Mouse (Mus musculus) right cerebral cortex, postnatal 25 days (tissue): ENCODE measurements around the gene Chrm3.
A peak's percentile ranks its signal among the peaks of the same experiment; 100 is the strongest.

ENCODE experiments used
- DNase-seq: peaks from one replicate; pipeline ENCODE4 v3.0.0; 2022

Gene Chrm3

DNA sequence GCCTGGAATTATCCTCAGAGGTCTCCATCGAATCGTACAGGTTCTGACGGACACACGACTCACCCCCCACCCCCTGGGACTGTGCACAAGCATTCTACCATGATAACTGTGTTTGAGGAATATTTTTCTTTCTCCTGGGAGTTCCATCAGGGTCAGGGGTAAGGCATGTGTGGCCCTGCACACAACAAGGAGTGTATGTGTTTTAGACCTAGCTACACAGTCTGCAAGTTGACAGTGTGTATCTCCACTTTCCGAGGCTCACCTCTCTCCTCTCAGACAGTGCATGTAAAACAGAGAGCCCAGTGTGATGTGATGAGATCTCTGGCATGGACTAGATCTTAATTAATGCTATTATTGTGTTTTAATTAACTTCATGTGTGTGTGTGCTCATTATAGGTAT is 472.4 kb downstream of the Chrm3 start:
- no peak for DNase-seq

DNA sequence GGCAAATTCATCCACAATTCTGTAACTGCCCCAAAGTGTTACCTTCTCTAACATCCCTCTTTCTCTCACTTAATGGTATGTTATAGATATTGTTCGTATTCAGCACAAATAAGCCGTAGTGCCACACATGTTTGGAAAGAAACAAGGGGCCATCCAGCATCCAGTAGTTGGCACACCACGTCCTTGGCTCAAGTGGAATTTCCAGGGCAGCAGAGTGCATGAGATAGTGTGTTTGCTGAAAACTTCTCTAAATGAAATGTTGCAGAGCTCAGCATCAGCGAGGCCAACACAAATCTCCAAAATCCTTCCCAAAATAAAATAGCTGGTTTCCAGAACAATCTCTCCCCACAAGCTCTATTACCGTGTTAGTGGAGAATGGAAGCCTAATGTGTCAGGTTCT is 473.4 kb downstream of the Chrm3 start:
- DNase-seq = no peak

DNA sequence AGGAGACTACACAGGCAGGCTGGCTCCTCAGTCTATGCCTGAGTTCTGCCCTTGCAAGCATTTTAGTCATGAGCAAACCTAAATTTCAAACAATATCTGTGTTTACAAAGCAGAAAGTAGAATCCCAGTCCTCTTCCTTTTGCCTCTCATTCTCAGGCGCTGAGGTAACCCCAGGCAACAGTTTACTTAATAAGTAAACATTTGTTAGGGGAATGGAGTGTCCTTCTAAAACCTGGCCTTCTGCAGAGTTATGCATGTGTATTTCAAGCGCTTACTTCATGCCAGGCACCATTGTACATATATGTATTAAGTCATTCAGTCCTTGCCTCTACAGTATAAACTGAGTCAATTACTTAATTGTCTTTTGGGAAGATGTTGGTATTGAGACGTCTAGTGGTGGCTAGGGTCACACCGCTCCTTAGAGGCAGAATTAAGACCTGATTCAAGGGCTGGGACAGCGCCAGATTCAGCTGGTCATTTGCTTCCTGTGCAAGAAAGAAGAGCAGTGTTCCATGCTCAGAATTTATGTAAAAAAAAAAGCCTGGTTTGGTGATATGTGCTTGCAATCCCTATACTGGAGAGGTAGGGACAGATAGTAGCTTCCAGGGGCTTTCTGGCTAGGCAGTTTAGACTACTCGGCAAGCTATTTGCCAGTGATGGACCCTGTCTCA is 474.0 kb downstream of the Chrm3 start:
- DNase-seq = no peak

DNA sequence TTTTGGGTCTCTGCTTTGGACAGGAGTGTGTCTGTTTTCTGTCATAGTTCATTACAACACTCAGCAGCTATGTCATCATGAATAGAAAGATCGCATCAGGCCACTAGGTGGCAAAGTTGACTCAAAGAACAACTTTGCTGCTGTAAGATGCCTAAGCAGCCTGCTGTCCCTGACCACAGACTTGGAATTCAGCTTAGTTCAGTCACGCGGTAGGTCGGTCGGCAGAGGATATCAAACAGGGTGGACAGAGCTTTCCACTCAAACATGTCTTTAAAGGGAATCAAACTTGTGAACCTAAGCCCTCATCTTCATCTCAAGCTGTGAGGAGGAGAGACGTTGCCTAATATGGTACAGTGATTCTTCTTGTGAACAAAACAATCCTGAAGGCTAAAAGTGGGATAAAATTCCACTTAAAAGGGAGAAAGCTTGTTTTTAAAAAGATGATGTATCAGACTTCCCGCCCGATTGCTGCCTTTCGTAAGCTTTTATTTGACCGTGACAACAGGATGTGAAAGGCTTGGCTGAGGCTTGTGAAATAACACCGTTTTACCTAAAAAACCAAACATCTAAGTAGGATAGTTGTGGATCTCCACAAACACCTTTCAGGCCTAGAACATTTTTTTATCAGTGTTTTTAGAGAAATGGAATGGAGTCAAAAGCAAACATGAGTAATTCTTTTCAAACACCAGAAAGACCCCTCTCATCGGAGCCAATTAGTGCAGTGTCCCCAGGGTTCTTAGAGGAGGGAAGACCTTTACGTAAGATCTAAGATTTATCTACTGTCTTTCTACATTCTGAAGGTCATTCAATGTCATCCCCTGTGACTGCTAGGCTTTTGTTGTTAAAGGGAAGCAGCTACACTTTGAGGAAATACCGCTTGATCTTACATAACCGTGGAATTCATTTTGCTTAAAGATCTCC is 478.0 kb downstream of the Chrm3 start:
- DNase-seq = peak; percentile 72

DNA sequence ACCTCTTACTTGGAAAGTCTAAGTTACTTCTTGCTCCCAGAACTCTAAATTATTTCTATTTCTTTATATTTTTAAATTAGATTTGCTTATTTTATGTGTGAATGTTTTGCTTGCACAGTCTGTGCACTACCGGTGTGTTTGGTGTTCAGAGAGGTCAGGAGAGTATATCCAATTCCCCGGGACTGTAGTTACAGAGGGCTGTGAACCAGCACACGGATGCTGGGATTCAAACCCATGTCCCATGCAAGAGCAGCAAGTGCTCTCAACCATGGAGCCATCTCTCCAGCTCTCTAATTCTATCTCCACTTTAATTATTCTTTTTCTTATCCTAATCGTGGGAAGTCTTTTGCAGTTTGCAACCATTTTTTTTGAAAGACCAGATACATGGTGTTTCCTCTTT is 478.7 kb downstream of the Chrm3 start:
- DNase-seq = no peak

DNA sequence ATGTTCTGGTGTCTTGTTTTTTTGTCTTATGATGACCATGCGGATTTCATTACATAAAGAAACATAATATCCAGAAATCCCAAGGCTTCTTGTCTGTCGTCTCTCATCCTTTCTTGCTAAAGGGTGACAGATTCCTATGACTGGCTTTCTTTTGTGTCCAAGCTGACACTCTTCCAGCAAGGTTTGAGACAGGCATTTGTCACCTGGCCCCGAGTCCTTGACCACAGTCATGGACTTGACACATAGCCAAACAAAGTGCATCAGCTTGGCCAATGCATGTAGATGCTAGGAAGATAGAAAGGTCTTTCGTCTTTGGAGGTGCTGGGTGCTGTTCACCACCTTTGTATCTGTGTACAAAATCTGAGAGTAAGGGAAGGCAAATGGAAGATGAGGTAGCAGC is 480.2 kb downstream of the Chrm3 start:
- DNase-seq = no peak

DNA sequence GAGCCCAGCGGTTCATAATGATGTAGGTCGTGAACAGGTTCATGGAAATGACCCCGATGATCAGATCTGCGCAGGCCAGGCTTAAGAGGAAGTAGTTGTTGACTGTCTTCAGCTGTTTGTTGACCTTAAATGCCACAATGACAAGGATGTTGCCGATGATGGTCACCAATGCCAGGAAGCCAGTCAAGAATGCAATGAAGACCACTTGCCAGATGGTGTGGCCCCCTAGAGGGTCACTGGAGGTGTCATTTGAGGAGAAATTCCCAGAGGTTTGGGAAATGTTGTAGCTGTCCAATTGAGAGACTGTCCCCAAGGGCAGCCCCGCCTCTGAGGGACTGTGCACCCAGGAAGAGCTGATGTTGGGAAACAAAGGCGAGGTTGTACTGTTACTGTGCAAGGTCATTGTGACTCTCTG is 482.0 kb downstream of the Chrm3 start:
- no peak for DNase-seq

DNA sequence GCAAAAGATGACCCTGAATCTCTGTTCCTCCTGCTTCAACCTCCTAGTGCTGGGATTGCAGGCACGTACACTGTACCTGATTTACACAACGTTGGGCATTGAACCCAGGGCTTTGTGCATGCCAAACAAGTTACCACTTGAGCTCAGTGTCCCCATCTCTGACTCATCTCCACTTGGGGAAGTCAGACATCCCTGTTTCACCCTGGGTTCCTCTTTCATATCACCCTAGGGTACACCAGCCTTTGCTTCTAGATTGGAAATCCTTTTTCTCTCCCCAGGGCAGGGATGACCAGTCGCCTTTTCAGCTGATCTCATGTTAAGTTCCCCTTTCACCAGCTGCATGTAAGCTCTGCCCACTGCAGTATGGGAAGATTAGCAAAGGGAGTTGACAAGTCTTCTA is 487.3 kb downstream of the Chrm3 start:
- DNase-seq = no peak

DNA sequence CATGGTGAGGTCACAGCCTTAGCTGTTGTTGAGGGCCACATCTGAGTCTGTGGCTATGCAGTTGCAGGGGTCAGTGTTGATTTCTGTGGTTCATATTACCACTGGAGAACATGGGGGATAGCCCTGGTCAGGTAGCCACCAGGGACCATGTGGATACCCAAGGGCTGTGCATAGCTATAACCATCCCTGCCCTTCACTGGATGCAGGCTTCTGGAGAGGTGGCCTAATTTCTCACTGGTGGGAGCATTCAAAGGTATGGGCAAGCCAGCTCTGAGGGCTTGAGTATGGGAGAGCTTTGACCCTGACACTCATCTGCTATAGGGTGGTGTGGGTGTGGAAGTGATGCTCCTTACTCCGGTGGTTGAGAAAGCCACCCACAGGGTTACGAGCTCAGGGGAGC is 494.5 kb downstream of the Chrm3 start:
- no peak for DNase-seq

DNA sequence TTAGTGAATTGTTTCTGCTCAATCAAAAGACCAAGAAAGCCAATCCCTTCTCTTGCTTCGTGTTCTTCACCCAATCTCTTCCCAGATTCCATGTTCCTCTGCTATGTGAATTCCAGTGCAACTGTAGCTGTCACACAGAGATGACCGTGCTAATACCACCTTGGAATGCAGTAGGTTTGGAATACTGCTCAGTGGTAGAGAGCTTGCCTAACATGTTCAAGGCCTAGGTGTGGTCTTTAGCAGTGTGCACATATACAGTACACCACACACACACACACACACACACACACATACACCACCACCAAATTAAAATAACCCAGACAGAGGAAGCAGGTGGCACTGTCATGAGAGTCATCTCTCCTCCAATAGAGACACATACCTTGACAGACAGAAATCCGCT is 513.1 kb downstream of the Chrm3 start:
- DNase-seq = no peak

DNA sequence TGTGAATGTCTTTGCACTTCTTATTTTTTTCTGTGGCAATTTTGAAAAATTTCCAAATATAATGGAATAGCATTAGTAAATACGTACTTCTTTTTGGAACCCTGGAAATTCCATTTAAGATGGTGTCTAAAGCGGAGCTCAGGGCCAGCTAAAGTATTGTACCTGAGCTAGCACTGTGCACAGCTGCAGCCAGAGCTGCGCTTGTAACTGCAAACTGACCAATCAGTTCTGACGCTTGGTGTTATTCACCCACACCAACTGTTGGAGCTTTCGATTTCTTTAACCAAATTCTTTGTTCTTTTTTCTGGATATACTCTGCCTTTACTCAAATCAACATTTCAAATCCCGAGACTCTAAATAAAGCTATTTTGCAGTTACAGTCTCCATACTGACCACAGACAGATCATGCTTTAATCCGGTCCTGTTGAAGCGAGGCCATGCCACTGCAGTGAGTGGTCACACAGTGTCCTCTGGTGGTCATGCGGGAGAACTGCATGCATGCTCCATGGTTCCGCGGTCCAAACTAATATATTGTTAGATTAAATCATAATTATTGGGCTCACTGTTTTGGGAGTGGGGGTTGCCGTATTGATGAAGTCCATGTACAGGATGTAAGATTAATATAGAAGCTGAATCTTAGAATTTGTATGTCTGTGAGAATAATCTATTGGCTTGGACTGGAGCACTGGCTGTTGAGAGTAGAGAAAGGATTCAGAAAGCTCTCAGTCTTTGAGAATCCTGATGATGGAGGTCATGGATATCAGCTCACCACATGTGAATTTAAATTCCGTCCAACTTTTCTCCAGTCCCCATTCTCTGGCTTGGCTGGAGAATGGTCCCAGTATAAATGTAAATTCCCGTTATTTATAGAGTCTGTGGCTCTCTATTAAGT is 513.9 kb downstream of the Chrm3 start:
- peak; percentile 49 for DNase-seq

DNA sequence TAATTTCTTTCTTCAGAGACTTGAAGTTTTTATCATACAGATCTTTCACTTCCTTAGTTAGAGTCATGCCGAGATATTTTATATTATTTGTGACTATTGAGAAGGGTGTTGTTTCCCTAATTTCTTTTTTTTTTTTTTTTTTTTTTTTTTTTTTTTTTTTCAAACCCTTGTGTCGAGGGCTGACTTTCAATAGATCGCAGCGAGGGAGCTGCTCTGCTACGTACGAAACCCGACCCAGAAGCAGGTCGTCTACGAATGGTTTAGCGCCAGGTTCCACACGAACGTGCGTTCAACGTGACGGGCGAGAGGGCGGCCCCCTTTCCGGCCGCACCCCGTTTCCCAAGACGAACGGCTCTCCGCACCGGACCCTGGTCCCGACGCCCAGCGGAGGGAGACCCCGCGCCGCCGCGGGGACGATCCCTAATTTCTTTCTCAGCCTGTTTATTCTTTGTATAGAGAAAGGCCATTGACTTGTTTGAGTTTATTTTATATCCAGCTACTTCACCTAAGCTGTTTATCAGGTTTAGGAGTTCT is 526.4 kb downstream of the Chrm3 start:
- DNase-seq = peak; percentile 63

DNA sequence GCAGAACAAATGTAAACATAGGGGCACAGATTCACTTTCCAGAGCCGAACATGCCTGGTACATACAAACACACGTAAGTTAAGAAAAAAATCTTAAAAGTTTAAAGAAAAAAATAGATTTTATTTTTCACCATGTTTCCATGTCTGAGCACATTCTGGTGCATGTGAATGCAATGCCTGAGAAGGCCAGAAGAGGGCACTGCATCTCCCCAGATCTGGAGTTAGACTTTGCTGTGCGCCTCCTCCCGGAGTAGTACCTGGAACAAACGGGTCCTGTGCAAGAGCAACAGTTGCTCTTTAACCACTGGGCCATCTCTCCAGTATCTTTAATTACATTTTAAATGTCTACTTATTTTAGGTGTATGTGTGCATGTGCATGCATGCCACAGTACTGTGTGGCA is 534.4 kb downstream of the Chrm3 start:
- no peak for DNase-seq
